Mouse (Mus musculus) embryo, embryonic 10 days (tissue): ENCODE data around the gene Ttc39b.
"Not testable (repeated sequence)": the region's sequence is repeated elsewhere in the genome, so short reads cannot be mapped to it uniquely, and the experiment has no call there.

Experiments used
- DNase-seq: peaks from one replicate; pipeline ENCODE4 v3.0.0-alpha.2; 2015; ENCODE audit warnings: low spot score

Ttc39b gene

DNA sequence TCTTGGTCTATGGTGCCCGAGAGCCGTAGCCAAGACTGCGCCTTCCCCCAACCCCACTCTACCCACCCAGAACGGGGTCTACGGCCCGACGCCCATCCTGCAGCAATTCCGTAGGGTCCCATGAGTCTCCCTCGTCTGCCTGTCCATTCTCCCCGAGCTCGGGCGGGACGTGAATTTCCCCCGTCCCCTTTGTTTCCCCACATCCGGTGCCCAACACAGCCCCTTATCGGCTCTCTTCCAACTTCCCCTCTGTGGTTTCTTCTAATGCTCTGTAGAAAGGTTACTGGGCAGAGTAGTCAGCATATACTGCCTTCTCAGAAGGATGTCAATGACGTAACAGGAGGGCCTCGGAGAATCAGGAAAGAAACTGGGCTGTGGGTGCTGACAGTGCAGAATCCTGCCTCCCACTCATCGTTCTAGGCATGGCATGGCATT is 50.4 kb downstream of the Ttc39b start:
- DNase-seq = no peak

DNA sequence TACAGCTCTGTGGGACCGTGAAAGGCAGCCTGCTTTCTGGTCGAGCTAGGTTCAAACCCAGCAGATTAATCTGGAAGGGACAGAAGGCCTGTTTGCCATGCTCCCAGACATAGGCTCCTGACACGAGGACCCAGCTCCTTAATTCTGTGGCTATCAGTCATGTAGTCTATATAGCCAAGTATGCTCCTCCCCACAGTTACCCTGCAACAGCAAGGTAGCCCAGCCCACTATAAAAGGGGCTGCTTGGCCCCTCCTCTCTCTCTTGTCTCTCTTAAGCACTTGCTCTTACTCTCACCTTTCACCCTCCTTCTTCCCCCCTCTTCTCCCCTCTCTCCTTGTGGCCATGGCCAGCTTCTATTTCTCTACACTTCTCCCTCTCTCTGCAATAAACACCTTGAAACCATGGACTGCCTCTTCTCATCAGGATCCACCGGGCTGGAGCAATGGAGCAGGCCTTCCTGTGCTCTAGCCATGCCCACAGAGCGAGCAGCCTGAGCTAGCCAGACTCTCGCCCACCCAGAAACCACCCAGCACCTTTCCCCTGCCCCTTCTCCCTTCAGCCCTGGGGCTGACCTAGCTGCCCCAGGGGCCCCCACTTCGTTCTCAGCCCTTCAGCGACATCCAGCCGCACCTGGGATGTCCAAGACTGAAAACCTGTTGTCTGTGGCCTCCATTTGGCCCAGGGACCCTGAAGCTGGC is 51.0 kb downstream of the Ttc39b start:
- DNase-seq = no peak

GRCm38 (mm10) chr4:83270481-83270880 is 53.6 kb downstream of the Ttc39b start:
- no peak for DNase-seq

- DNase-seq = no peak
These were observed 54.4 kb downstream of the Ttc39b start for GRCm38 (mm10) chr4:83269614-83270013.

- no peak for DNase-seq
These were observed 57.9 kb downstream of the Ttc39b start for GRCm38 (mm10) chr4:83265926-83266692.

- DNase-seq = no peak
These were observed 59.2 kb downstream of the Ttc39b start for GRCm38 (mm10) chr4:83264832-83265231.

GRCm38 (mm10) chr4:83261998-83262397 is 62.1 kb downstream of the Ttc39b start:
- DNase-seq = no peak

- no peak for DNase-seq
These were observed 64.4 kb downstream of the Ttc39b start for GRCm38 (mm10) chr4:83259690-83260089.

DNA sequence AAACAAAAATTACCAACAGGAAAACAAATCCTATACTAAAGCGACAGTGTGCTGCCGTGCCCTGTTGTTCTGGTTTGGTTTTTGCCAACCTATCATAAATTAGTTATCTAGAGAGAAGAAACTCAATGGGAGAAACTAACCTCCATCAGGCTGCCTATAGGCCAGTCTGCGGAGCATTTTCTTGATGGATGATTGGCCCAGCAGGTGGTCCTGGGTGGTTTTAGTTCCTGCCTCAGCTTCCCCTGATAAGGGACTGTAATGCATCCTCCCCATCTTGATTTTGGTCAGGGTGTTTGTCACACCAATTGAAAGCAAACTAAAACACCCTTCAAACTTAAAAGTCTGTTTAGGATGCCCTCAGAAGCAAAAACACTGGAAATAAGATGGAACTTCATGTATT is 65.8 kb downstream of the Ttc39b start:
- DNase-seq = no peak

DNA sequence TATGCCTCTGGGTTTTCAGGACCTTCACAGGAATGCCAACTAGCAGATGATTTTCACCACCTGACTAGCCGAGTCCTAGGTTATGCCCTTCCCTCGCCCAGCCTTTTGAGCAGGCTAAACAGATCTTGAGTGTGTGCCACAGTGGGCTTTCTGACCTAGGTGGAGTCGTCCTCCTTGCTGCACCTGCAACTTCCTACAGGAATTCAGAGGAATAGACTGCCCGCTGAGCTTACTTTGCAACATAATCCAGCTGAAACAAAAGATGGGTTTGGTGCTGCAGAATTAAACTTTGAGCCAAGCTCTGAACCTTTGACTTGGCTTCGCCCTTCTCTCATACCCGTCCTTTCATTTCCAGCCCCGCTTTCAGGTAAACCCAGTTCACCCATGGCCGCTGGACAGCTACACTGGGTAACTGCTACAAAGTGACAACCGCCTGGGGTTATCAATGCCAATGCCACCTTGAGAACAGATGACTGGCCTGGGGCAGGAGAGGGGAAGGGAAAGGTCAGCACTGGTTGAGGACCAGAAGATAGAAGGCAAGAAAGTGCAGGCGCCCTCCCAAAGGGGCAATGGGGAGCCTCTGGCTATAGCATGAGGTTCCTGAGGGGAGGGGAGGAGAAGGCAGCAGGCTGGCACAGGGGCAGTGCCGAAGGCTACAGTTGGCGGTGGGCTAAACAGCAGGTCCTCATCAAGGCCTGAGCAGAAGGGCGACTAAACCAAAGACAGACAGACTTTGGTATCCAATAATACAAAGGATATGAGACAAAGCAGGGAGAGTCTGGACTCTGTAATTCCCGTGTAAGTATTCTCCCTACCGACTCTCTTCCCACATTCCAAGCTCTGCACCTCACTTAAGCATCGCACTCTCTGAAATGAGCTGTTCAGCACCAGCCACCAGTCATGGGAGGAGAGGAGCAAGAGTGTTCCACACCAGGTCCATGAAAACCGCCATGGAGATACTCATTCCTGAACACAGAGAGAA is 66.5 kb downstream of the Ttc39b start:
- no peak for DNase-seq

DNA sequence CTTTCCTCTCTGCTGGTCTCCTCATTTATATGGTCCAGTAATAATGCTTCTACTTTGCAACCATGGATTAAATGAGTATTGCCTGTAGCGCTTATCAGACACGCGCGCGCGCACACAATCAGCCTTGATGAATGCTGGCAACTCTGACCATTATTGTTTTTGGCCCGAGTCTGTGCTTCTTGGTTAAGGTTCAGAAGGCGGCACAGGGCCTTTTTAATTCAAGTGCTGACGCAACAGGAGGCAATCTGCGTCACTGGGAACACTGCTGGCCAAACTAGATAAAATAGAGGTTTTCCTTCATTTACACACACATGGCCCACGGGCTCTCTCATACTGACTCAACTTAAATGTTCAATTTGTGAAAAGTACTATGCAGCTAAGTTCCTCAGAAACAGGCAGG is 67.3 kb downstream of the Ttc39b start:
- DNase-seq = no peak

DNA sequence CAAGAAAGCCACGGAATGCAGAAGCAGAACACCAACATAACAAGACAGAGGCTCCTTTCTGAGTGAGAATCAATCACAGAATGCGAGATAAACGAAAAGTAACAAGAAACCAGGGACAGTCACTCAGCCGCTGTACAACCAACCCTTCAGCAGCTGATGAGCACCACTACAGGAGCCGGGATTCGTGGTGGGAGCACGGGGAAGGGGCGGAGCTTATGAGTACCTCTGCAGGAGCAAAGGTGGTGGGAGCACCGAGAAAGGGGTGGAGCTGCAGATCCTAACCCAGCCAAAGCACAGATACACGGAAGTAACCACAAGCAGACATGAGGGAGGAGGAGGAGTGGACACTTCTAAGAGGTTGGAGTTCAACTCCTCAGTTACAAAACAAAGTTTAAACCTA is 69.1 kb downstream of the Ttc39b start:
- DNase-seq = no peak

DNA sequence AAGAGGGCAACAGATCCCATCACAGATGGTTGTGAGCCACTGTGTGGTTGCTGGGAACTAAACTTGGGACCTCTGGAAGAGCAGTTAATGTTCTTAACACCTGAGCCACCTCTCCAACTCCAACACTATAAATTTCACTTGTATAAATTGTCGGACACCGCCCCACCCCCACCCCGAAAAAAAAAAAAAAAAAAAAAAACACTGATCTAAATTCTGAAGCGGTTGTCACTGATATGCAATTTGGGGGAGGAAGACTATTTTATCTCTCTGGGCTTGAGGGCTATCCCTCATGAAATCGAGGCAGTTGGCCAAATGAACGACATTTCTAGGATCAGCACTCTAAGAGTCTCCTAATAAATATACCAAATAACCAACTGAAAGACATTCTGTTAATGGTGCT is 70.4 kb downstream of the Ttc39b start:
- no peak for DNase-seq

DNA sequence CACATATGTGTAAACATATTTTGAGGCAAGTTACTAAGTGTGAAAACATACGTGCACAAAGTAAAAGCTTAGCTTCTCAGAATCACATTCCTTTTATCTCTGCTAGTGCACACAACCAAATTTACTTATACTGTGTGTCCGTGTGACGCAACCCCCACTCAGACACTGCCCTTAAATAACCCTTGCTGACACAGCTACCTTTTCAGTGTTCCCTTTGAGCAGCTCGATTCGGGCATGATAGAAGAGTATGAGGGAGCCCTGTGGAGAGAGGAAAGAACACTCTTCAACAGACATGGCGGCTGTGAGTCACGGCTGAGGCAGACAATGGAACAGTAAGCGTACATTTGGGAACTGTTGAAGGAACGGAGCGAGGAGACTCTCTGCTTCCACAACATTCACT is 80.3 kb downstream of the Ttc39b start:
- DNase-seq = no peak

DNA sequence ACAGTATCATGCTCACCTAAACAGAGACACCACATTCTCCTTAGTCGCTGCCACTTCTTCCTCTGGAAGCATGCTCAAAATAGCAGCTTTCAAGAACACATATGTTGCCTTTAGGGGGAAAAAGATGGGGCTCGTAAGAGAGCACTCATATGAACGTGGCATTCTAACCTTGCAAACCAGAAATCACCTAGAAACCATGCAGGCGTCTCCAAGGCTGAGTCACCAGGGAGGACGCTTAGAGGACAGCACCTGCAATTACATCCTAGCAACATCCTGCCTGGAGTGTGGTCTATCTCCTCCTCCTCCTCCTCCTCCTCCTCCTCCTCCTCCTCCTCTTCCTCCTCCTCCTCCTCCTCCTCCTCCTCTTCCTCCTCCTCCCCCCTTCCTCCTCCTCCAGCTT is 82.4 kb downstream of the Ttc39b start:
- no peak for DNase-seq

GRCm38 (mm10) chr4:83237656-83238055 is 86.4 kb downstream of the Ttc39b start:
- no peak for DNase-seq

- not testable (repeated sequence) for DNase-seq
These were observed 88.8 kb downstream of the Ttc39b start for GRCm38 (mm10) chr4:83235304-83235703.

GRCm38 (mm10) chr4:83234739-83235138 is 89.3 kb downstream of the Ttc39b start:
- DNase-seq = no peak

- DNase-seq = no peak
These were observed 89.9 kb downstream of the Ttc39b start for GRCm38 (mm10) chr4:83234132-83234531.

DNA sequence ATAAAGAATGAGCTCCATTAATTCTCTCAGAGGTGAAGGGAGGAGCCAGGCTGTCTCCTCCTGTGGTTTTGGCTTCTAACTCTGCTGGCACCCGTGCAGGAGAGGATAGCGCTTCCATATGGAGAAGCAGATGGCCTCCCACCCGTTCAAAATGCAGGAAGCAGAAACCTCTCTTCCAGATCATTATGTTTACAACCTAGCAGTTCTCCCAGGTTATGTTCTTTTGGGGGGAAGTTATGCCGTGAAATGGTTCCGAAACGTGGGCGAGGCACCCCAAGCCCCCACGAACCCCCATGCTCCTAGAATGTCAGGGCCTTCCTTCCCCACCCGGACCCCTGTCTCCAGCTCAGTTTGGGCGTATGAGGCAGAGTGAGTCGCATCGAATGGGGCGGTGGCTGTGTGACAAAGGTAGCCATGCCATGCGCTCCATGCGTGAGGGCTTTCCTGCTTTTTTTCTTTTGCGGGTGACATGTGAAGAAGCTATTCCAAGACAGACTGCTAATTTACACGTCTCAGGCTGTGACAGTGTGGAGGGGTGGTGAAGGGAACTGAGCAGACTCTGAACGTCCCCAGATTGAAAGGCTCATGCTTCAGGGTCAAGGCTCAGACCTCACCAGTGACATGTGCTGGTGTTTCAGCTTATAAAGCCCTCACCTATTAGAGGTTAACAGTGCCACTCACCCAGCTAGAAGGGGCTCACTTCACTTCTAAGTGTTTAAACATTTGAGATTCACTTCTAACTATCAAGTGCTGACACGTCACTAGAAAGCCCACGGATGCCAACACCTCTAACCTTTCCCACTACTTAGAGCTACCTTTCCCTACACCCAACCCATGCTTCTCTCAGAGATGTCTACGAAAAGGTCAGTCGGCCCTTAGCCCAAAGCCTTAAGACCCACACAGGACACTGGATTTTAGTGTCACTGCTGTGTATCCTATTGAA is 90.6 kb downstream of the Ttc39b start:
- no peak for DNase-seq

DNA sequence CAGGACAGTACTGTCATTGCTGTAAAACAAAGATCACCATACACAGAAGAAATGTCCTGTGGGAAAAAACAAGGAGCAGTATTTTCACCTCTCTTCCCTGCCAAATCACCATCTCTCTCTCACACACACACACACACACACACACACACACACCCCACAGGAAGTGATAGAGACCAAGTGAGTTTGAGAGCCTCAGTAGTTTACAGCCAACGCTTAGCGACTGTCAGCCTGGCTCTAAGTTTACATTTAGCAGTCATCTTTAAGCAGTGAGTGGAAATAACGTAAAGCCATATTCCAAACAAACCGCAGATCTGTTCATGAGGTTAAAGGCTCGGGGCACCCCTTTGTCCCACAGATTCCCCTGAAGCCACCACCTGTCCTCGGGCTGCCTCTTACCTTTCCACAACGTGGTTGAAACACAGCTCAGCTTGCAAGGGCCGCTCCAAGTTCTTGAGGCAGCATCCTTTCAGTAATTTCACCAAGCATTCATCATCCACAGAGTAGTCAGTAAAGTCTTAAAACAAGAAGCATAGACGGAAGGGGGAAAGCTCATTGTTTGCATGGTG is 91.7 kb downstream of the Ttc39b start:
- DNase-seq = no peak
